Mouse (Mus musculus) midbrain, embryonic 10.5 days (tissue): ENCODE data around the gene Usp53. TPM values are rescaled to one million over a fixed set of nuclear protein-coding genes. Genes with fewer than 3 reads are reported as not detected.

Experiments used
- DNase-seq: peaks from one replicate; pipeline ENCODE4 v3.0.0-alpha.2; 2017; ENCODE audit warnings: low spot score
- H3K27ac ChIP-seq: fragments of 300-500 bp; sonication (generic); replicated peaks from 2 replicates; pipeline ENCODE4 v1.5.1; 2016; ENCODE audit warnings: mild to moderate bottlenecking
- H3K27me3 ChIP-seq: fragments of 300-500 bp; sonication (generic); 2 replicates; pipeline ENCODE4 v1.6.1; 2016; ENCODE audit warnings: low read depth, mild to moderate bottlenecking; ENCODE audit not compliant: poor library complexity, severe bottlenecking
- H3K36me3 ChIP-seq: fragments of 300-500 bp; sonication (generic); 2 replicates; pipeline ENCODE4 v1.6.1; 2016; ENCODE audit warnings: mild to moderate bottlenecking, moderate library complexity
- H3K4me1 ChIP-seq: fragments of 300-500 bp; sonication (generic); 2 replicates; pipeline ENCODE4 v1.6.1; 2016
- H3K4me3 ChIP-seq: fragments of 300-500 bp; sonication (generic); 2 replicates; pipeline ENCODE4 v1.5.1; 2016; ENCODE audit warnings: mild to moderate bottlenecking, moderate library complexity
- H3K9me3 ChIP-seq: fragments of 300-500 bp; sonication (generic); replicated peaks from 2 replicates; pipeline ENCODE4 v1.6.1; 2016; ENCODE audit warnings: mild to moderate bottlenecking
- WGBS: fragments of 180-500 bp; shearing (Covaris S2); methylation state at CpG from one replicate; pipeline ENCODE4 v1.1.7; 2016; 5-methylcytosine and 5-hydroxymethylcytosine counted together
- polyA plus RNA-seq: library from polyadenylated mRNA; unstranded; fragments of >200 nt; fragmentation: Nextera tagmentation; extraction: Ambion mirVana; gene quantifications from 2 replicates; pipeline ENCODE4 v1.2.1, GENCODE M21; 2016

Gene Usp53
- polyA plus RNA-seq, 1 experiment from 2014 or later, result 5.0 TPM

DNA sequence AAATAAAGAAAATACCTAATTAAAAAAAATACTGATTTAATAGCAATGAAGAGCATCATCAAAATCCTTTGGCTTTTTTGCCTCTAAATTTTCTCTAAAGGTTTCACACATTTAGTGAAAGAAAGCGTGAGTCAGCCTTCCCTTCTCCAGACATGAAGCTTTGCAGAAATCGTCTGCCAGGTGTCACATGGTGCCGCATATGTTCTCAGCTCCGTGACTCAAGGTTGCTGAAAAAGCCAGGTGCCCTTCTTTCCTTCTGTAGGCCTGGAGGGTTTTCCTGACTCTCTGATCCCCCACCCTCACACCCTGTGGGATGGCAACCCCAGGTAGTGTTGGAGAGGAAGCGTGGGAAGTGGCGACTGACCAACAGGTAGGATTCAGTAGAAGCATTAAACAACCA is 54.6 kb downstream of the Usp53 start:
- H3K4me1 ChIP-seq, result peaks cover 21% of the 10 kb centered on the region
- 90% methylated on average over 6 of the region's 6 CpGs for WGBS
- H3K27me3 ChIP-seq, result no peaks in the 10 kb centered on the region
- no peak overlapping the region for H3K27ac ChIP-seq
- no peak overlapping the region for H3K4me3 ChIP-seq
- H3K9me3 ChIP-seq, result no peaks in the 10 kb centered on the region
- H3K36me3 ChIP-seq, result peaks cover 26% of the 10 kb centered on the region
- DNase-seq, result no peak

- Histone ChIP-seq H3K27ac (peak within 1 kb of the TSS; percentile 87), H3K27me3 (no peaks in the 10 kb centered on the region), H3K36me3 (peaks cover 17% of the 10 kb centered on the region), H3K4me1 (peaks cover 23% of the 10 kb centered on the region), H3K4me3 (peak within 1 kb of the TSS; percentile 66), H3K9me3 (no peaks in the 10 kb centered on the region)
- peak; percentile 98 for DNase-seq
- under 1% methylated on average over 68 of the region's 68 CpGs for WGBS
Measured at GRCm38 (mm10) chr3:122924009-122924914, 60.0 kb downstream of the Usp53 start, which contains the start of gene 1810037I17Rik. TSS of gene 1810037I17Rik (plus strand) at chr3:122924203.

GRCm38 (mm10) chr3:122923147-122923546 is 61.2 kb downstream of the Usp53 start:
- Histone ChIP-seq H3K36me3 (peaks cover 17% of the 10 kb centered on the region), H3K27ac (no peak overlapping the region), H3K9me3 (no peaks in the 10 kb centered on the region), H3K4me3 (peak overlapping the region; percentile 66), H3K27me3 (no peaks in the 10 kb centered on the region), H3K4me1 (peaks cover 23% of the 10 kb centered on the region)
- 75% methylated on average over 7 of the region's 7 CpGs for WGBS
- no peak for DNase-seq

DNA sequence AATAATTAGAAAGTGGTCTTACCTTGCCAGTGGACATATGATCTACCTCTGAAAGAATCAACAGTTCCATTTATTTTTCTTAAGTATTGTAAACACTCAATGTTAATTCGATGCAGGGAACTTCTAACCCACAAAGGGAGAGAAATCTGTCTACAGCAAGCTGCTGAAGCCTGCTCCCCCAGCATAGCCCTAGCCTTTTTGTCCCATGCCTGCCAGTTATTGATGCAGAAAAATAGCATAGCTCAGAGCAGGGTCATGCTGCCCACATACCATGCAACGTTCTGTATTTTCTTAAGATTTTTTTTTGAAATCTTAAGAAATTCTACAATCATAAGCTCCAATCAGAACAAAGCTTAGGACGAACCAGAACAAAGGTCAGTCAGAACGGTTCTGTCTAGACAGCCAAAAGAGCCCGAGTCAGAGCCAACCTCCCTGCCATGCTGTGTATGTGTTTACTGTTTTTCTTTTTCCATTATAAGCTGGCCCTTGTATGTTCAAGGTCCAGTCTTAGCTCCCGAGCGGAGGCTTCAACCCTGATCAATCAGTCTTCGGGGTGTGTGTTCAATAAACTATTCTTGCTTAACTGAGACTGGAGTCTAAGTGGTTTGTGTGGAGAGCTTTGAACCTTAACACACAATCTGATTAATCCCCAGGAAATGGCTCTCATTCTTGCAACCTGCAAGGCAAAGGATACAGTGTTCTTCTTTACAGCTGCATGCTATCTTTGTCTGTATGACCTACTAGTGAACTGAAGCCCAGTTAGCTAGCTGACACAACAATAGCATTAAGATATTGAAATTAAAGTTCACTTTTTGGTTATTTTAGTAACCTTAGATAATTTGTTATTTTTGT is 62.4 kb downstream of the Usp53 start:
- H3K36me3 ChIP-seq, result peaks cover 10% of the 10 kb centered on the region
- DNase-seq, result no peak
- 89% methylated on average over 8 of the region's 8 CpGs for WGBS
- peaks cover 23% of the 10 kb centered on the region for H3K4me1 ChIP-seq
- no peaks in the 10 kb centered on the region for H3K9me3 ChIP-seq
- no peak overlapping the region for H3K27ac ChIP-seq
- H3K4me3 ChIP-seq, result no peak overlapping the region
- no peaks in the 10 kb centered on the region for H3K27me3 ChIP-seq

GRCm38 (mm10) chr3:122920572-122921435 is 63.5 kb downstream of the Usp53 start:
- 70% methylated on average over 8 of the region's 8 CpGs for WGBS
- Histone ChIP-seq H3K4me1 (peaks cover 14% of the 10 kb centered on the region), H3K9me3 (no peaks in the 10 kb centered on the region), H3K27ac (no peak overlapping the region), H3K4me3 (no peak overlapping the region), H3K36me3 (no peaks in the 10 kb centered on the region), H3K27me3 (no peaks in the 10 kb centered on the region)
- no peak for DNase-seq

DNA sequence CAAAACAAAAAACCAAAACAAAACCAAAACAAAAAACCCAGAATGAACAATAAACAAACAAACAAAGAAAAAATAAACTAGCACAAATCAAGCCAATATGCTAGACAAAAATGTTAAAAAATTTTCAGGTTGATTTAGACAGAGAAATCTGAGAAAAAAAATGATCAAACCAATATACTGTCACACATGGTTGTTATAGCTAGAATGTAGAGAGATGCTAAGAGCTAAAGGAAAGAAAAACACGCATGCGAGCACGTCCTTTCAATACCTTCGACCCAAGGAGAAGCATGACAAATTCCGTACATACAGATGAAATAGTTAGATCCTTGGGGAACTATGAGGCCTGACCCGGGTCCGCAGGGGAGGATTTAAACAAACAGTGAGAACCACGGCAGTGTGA is 65.0 kb downstream of the Usp53 start, which contains the start of gene Gm10959:
TSS of gene Gm10959 (minus strand) at position 101 of the 400 bp plus-strand sequence.
- Histone ChIP-seq H3K27me3 (no peaks in the 10 kb centered on the region), H3K27ac (no peak within 1 kb of the TSS), H3K9me3 (no peaks in the 10 kb centered on the region), H3K4me1 (peaks cover 7% of the 10 kb centered on the region), H3K4me3 (no peak within 1 kb of the TSS), H3K36me3 (no peaks in the 10 kb centered on the region)
- WGBS, result 77% methylated on average over 8 of the region's 8 CpGs
- DNase-seq, result no peak

GRCm38 (mm10) chr3:122918672-122919071 is 65.6 kb downstream of the Usp53 start:
- Histone ChIP-seq H3K36me3 (no peaks in the 10 kb centered on the region), H3K4me3 (no peak overlapping the region), H3K9me3 (no peaks in the 10 kb centered on the region), H3K4me1 (peaks cover 6% of the 10 kb centered on the region), H3K27me3 (no peaks in the 10 kb centered on the region), H3K27ac (no peak overlapping the region)
- WGBS, result 86% methylated on average over 2 of the region's 2 CpGs
- DNase-seq, result no peak

- 88% methylated on average over 6 of the region's 6 CpGs for WGBS
- no peaks in the 10 kb centered on the region for H3K9me3 ChIP-seq
Measured at GRCm38 (mm10) chr3:122916191-122916680, 68.1 kb downstream of the Usp53 start.

DNA sequence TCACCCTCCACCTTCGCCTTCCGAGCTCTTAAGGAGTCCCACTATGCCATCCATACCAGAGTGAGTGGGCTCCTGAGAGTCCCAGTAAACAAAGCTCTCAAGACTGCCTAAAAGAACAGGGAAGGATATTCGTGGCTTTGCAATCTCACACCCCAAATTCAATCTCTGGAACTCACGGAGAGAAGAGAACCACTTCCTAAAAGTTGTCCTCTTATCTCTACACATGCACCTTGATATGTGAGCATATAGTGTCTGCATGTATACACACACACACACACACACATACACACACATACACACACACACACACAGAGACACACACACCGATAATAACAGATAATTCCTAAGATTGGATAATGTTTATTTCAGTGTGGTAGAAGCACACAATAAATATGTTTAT is 68.8 kb downstream of the Usp53 start:
- Histone ChIP-seq H3K4me3 (no peak overlapping the region), H3K9me3 (no peaks in the 10 kb centered on the region), H3K36me3 (no peaks in the 10 kb centered on the region), H3K27me3 (no peaks in the 10 kb centered on the region), H3K27ac (no peak overlapping the region), H3K4me1 (no peaks in the 10 kb centered on the region)
- DNase-seq, result no peak
- 85% methylated on average over 5 of the region's 5 CpGs for WGBS

More at GRCm38 (mm10) chr3:122916191-122916680, 68.1 kb downstream of the Usp53 start:
- Histone ChIP-seq H3K27me3 (no peaks in the 10 kb centered on the region), H3K4me1 (no peaks in the 10 kb centered on the region), H3K27ac (no peak overlapping the region), H3K36me3 (no peaks in the 10 kb centered on the region), H3K4me3 (no peak overlapping the region)
- no peak for DNase-seq

GRCm38 (mm10) chr3:122907841-122908240 is 76.5 kb downstream of the Usp53 start:
- Histone ChIP-seq H3K36me3 (no peaks in the 10 kb centered on the region), H3K9me3 (no peaks in the 10 kb centered on the region), H3K27me3 (no peaks in the 10 kb centered on the region), H3K4me3 (no peak overlapping the region), H3K4me1 (no peaks in the 10 kb centered on the region), H3K27ac (no peak overlapping the region)
- WGBS, result 92% methylated on average over 2 of the region's 2 CpGs
- no peak for DNase-seq

GRCm38 (mm10) chr3:122903746-122904433 is 80.4 kb downstream of the Usp53 start:
- no peaks in the 10 kb centered on the region for H3K4me1 ChIP-seq
- WGBS, result 46% methylated on average over 12 of the region's 12 CpGs
- no peak overlapping the region for H3K27ac ChIP-seq
- H3K36me3 ChIP-seq, result no peaks in the 10 kb centered on the region
- no peaks in the 10 kb centered on the region for H3K27me3 ChIP-seq
- H3K4me3 ChIP-seq, result no peak overlapping the region
- H3K9me3 ChIP-seq, result no peaks in the 10 kb centered on the region
- peak; percentile 56 for DNase-seq
